Mouse (Mus musculus) stomach, embryonic 14.5 days (tissue): ENCODE results near the gene 4430402I18Rik. TPM values are rescaled to one million over a fixed set of nuclear protein-coding genes. Genes with fewer than 3 reads are reported as not detected.
A peak's percentile ranks its signal among the peaks of the same experiment; 100 is the strongest.

ENCODE experiments used
- ATAC-seq: fragments of 200-750 bp; cut with Nextera tagmentation; 2 replicates; pipeline ENCODE4 v1.8.0; 2017; ENCODE audit warnings: low read depth, moderate TSS enrichment; ENCODE audit not compliant: insufficient number of reproducible peaks, insufficient read depth, low FRiP score
- H3K27ac ChIP-seq: fragments of 300-500 bp; sonication (generic); 2 replicates; pipeline ENCODE4 v1.5.1; 2014; ENCODE audit warnings: mild to moderate bottlenecking, low read length, moderate library complexity, mixed read lengths
- H3K27me3 ChIP-seq: fragments of 300-500 bp; sonication (generic); 2 replicates; pipeline ENCODE4 v1.6.1; 2014; ENCODE audit warnings: low read length, control low read depth, mixed read lengths; ENCODE audit not compliant: control insufficient read depth, insufficient read depth
- H3K36me3 ChIP-seq: fragments of 300-500 bp; sonication (generic); 2 replicates; pipeline ENCODE4 v1.6.1; 2014; ENCODE audit warnings: mild to moderate bottlenecking, control low read depth, low read length, moderate library complexity, mixed read lengths; ENCODE audit not compliant: control insufficient read depth, insufficient read depth
- H3K4me1 ChIP-seq: fragments of 300-500 bp; sonication (generic); 2 replicates; pipeline ENCODE4 v1.6.1; 2014; ENCODE audit warnings: low read length, control low read depth, mixed read lengths; ENCODE audit not compliant: control insufficient read depth, insufficient read depth
- H3K4me2 ChIP-seq: fragments of 300-500 bp; sonication (generic); replicated peaks from 2 replicates; pipeline ENCODE4 v1.6.1; 2014; ENCODE audit warnings: low read depth, low read length, control low read depth
- H3K4me3 ChIP-seq: fragments of 300-500 bp; sonication (generic); 2 replicates; pipeline ENCODE4 v1.5.1; 2014; ENCODE audit warnings: low read depth, low read length, control low read depth
- H3K9ac ChIP-seq: fragments of 300-500 bp; sonication (generic); replicated peaks from 2 replicates; pipeline ENCODE4 v1.6.1; 2014; ENCODE audit warnings: low read depth, mild to moderate bottlenecking, control low read depth, low read length, moderate library complexity, mixed read lengths
- H3K9me3 ChIP-seq: fragments of 300-500 bp; sonication (generic); 2 replicates; pipeline ENCODE4 v1.6.1; 2016; ENCODE audit warnings: low read depth, low read length, control low read depth; ENCODE audit not compliant: control insufficient read depth
- WGBS: fragments of 180-500 bp; shearing (Covaris S2); extraction: QIAGEN DNeasy Blood & Tissue Kit; methylation state at CpG from one replicate; pipeline ENCODE4 v1.1.7; 2014; 5-methylcytosine and 5-hydroxymethylcytosine counted together
- polyA plus RNA-seq: library from polyadenylated mRNA; unstranded; fragments of >200 nt; fragmentation: Nextera tagmentation; extraction: Ambion mirVana; gene quantifications from 2 replicates; pipeline ENCODE4 v1.2.1, GENCODE M21; 2014

Gene 4430402I18Rik
- polyA plus RNA-seq, 1 experiment from 2014 or later: 0.90 TPM

DNA sequence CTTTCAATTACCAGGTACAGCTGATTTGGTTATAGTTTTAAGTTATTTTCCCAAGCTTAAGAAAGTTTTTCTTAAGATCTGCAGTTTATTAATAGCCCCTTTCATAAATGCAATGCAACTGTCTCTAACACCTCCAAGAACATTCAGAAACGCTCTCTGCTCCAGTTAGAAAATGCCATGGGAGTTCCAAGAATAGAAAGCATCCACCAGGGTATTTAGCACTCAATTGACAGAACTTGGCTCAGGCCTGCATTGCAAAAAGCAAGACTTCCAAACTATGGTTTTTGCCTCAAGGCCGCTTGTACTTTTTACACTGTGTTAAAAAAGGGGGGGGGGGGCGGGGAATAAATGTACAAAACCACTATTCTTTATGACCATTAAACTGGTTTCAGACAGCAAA, 4.5 kb downstream of the 4430402I18Rik start:
- Histone ChIP-seq H3K9me3 (no peaks in the 10 kb centered on the region), H3K36me3 (no peaks in the 10 kb centered on the region), H3K4me3 (peak overlapping the region; percentile 77; the same call in 1 of the 2 replicates), H3K4me2 (peak overlapping the region; percentile 84; the same call in 1 of the 2 replicates), H3K27ac (no peak overlapping the region), H3K4me1 (peaks cover 5% of the 10 kb centered on the region; the same call in 1 of the 2 replicates), H3K9ac (no peak overlapping the region), H3K27me3 (no peaks in the 10 kb centered on the region)
- 55% methylated on average over 3 of the region's 3 CpGs for WGBS
- ATAC-seq: no peak

DNA sequence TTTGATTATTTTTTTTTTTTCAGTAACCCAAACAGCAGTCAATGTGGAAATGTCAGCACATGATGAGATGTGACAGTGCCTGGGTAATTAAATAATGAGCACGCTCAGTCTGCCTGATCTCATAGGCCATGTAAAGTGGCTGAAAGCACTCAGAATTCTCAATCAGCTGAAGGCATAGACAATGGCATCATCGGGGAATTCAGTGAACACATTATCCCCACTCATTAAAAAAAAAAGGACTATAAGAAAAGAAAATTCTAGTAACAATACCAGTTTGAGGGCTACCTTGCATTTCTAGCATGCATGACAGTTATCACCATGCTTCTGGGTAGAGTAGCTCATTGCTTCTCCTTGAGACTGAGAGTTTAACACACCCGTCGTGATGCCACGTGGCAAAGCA, 16.3 kb downstream of the 4430402I18Rik start:
- Histone ChIP-seq H3K9me3 (no peaks in the 10 kb centered on the region), H3K4me1 (no peaks in the 10 kb centered on the region), H3K9ac (no peak overlapping the region), H3K36me3 (no peaks in the 10 kb centered on the region), H3K4me3 (no peak overlapping the region), H3K27ac (no peak overlapping the region), H3K4me2 (no peak overlapping the region), H3K27me3 (no peaks in the 10 kb centered on the region)
- ATAC-seq: no peak
- WGBS: 86% methylated on average over 5 of the region's 5 CpGs

DNA sequence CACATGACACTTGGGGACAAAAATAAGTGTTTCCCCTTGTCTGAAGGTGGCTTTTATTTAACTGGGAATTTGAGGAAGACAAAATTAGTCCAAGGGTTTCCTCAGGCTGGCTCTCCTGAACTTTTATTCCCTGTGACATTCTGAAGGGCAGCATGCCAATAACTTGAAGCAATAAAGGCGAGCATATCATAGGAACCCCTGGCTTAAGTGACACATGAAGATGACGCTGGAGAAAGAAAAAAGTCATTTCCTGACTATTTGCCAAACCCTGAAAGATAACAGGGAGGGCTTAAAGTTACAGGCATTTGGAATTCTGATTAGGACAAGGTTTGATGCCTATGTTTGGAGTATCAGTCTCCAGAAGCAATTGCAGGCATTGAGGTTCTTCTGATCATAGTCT, 20.3 kb downstream of the 4430402I18Rik start:
- Histone ChIP-seq H3K4me2 (no peak overlapping the region), H3K4me3 (no peak overlapping the region), H3K27ac (no peak overlapping the region), H3K36me3 (no peaks in the 10 kb centered on the region), H3K9ac (no peak overlapping the region), H3K4me1 (no peaks in the 10 kb centered on the region), H3K27me3 (no peaks in the 10 kb centered on the region), H3K9me3 (no peaks in the 10 kb centered on the region)
- ATAC-seq: no peak
- WGBS: 46% methylated on average over 2 of the region's 2 CpGs

DNA sequence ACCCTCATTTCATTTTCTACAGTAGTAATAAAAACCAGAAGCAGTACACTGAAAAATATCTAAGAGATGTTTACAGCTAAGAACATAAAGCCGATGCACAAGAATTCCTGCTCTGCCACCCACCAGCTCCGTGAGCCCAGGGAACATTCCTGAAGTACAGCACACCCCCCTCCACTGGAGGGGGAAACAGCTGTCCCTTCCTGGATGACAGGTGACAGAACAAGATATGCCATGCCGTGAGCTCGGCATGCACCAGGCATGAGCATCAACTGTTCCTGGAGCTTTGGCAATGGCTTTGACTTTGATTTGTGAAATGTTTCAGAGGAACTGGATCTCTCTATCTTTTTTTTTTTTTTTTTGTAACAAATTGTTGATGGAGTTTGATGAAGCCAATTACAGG, 20.8 kb downstream of the 4430402I18Rik start:
- no peak overlapping the region for H3K4me3 ChIP-seq
- no peaks in the 10 kb centered on the region for H3K9me3 ChIP-seq
- H3K9ac ChIP-seq: no peak overlapping the region
- no peak overlapping the region for H3K4me2 ChIP-seq
- no peak overlapping the region for H3K27ac ChIP-seq
- 46% methylated on average over 4 of the region's 4 CpGs for WGBS
- no peaks in the 10 kb centered on the region for H3K4me1 ChIP-seq
- ATAC-seq: no peak
- H3K36me3 ChIP-seq: no peaks in the 10 kb centered on the region
- H3K27me3 ChIP-seq: no peaks in the 10 kb centered on the region

DNA sequence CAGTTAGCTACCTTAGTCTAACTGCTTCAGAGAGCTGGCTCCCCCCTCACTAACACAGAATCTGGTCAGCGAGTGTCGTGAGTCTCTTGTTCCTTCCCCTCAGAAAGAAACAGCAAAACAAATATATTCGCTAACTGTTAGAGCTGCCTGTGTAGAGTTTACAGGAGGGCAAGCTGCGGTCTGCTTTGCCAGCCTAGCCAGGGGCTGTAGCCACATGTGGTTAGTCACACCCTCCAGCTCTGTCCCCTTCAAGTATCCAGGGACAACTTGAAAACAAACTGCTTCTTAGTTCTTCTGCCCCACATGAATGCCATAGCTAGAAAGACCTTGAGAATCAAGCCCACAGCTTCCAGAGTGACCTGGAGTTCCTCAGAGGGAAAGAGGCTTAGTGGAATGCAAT, 26.3 kb downstream of the 4430402I18Rik start:
- Histone ChIP-seq H3K9me3 (no peaks in the 10 kb centered on the region), H3K9ac (no peak overlapping the region), H3K36me3 (no peaks in the 10 kb centered on the region), H3K4me1 (0 out of 2 replicates have a peak, but pooled peaks cover 6% of the 10 kb centered on the region), H3K27me3 (no peaks in the 10 kb centered on the region), H3K4me2 (no peak overlapping the region), H3K27ac (no peak overlapping the region), H3K4me3 (no peak overlapping the region)
- ATAC-seq: no peak
- 70% methylated on average over 4 of the region's 4 CpGs for WGBS

DNA sequence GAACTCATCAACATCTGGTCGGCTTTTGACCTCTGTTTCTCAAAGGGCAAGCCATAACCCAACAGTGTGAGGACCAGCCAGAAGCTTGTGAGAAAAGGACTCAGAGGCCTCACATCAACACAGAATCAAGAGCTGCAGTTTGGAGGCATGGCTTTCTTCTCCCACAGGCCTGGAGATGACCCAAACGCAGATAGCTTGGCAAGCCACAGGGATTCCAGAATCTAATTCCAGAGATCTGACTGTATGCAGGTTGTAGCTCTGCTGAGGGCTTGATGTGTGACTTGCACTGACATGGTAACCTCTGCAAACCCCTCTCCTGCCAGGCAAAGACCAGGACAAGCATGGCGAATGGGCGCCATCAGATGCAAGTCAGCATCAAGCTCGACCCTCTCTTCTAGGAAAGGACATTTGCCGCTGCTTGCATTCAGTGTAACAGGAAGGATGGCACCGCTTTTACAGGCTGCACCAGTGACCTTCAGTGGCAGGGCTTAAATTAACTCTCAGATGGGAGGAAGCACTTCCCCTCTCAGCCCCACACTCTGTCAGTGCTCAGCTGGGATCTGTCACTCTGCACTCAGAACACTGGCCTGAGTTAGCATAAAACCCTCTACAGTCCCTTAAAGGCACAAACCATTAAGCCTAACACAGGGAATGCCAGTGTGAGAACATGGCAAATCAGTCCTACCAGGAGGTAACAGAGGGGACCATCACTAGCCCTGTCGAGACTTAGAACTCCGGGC, 27.3 kb downstream of the 4430402I18Rik start:
- WGBS: 66% methylated on average over 9 of the region's 9 CpGs
- Histone ChIP-seq H3K36me3 (no peaks in the 10 kb centered on the region), H3K4me3 (no peak overlapping the region), H3K4me2 (no peak overlapping the region), H3K4me1 (0 out of 2 replicates have a peak, but pooled peaks cover 6% of the 10 kb centered on the region), H3K9ac (no peak overlapping the region), H3K27me3 (no peaks in the 10 kb centered on the region), H3K9me3 (no peaks in the 10 kb centered on the region), H3K27ac (no peak overlapping the region)
- ATAC-seq: no peak

- WGBS: 84% methylated on average over 3 of the region's 3 CpGs
- H3K4me2 ChIP-seq: no peak overlapping the region
- ATAC-seq: no peak
Measured at GRCm38 (mm10) chr19:28934897-28935296, 32.7 kb downstream of the 4430402I18Rik start.

DNA sequence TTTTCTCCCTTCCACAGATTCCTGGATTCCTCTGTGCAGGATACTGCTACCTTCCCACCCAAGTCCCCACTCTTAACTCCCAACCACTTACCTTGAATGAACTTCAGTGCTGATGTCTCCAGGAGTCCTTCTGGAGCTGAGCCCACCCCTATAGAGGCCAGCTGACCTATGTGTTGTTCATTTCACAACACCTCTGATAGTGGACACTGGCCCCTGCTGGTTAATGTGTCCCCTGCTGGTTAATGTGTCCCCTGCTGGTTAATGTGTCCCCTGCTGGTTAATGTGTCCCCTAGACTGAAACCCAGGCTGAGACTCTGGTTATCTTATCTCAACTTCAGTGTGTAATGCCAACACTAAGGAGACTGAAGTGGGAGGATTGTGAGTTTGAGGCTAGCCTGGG, 38.6 kb downstream of the 4430402I18Rik start:
- ATAC-seq: no peak

More at GRCm38 (mm10) chr19:28934897-28935296, 32.7 kb downstream of the 4430402I18Rik start:
- no peaks in the 10 kb centered on the region for H3K9me3 ChIP-seq
- no peaks in the 10 kb centered on the region for H3K4me1 ChIP-seq
- H3K9ac ChIP-seq: no peak overlapping the region
- H3K27ac ChIP-seq: no peak overlapping the region
- no peaks in the 10 kb centered on the region for H3K36me3 ChIP-seq
- H3K27me3 ChIP-seq: no peaks in the 10 kb centered on the region
- H3K4me3 ChIP-seq: no peak overlapping the region

DNA sequence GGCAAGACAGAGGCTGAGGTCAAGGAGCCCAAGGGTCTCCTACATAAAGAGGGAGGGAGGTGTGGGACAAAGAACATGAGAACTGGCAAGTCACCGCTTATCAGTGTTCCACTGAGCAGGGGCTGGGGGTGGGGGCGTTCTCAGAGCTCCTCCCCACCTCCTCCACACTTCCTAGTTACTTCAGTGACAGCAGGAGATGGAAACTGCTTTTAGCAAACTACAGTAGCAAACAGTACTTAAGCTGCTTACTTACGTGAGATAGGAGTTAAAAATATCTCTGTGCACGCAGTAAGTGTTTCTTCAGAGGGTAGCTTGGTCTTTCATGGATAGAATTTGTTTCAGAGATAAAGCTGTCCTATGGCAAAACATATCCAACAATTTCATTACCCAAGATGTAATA, 40.2 kb downstream of the 4430402I18Rik start:
- WGBS: 49% methylated on average over 4 of the region's 4 CpGs
- no peak for ATAC-seq

More for the DNA sequence above, 38.6 kb downstream of the 4430402I18Rik start:
- no peaks in the 10 kb centered on the region for H3K9me3 ChIP-seq
- no peak overlapping the region for H3K4me2 ChIP-seq
- H3K27me3 ChIP-seq: no peaks in the 10 kb centered on the region
- no peaks in the 10 kb centered on the region for H3K36me3 ChIP-seq
- H3K9ac ChIP-seq: no peak overlapping the region
- no peak overlapping the region for H3K4me3 ChIP-seq
- no peak overlapping the region for H3K27ac ChIP-seq
- H3K4me1 ChIP-seq: no peaks in the 10 kb centered on the region

More for the DNA sequence above, 40.2 kb downstream of the 4430402I18Rik start:
- no peak overlapping the region for H3K27ac ChIP-seq
- H3K4me1 ChIP-seq: no peaks in the 10 kb centered on the region
- H3K9ac ChIP-seq: no peak overlapping the region
- no peaks in the 10 kb centered on the region for H3K27me3 ChIP-seq
- no peak overlapping the region for H3K4me3 ChIP-seq
- H3K9me3 ChIP-seq: no peaks in the 10 kb centered on the region
- no peak overlapping the region for H3K4me2 ChIP-seq
- H3K36me3 ChIP-seq: no peaks in the 10 kb centered on the region
